Mouse (Mus musculus) forebrain, embryonic 13.5 days (tissue): Measurements from ENCODE around the gene Fmod. TPM values are rescaled to one million over a fixed set of nuclear protein-coding genes. Genes with fewer than 3 reads are reported as not detected.
A peak's percentile ranks its signal among the peaks of the same experiment; 100 is the strongest.

ENCODE experiments used
- ATAC-seq: fragments of 200-750 bp; cut with Nextera tagmentation; 2 replicates; pipeline ENCODE4 v1.8.0; 2017
- H3K27ac ChIP-seq: fragments of 300-500 bp; sonication (generic); 2 replicates; pipeline ENCODE4 v1.5.1; 2015; ENCODE audit warnings: inconsistent platforms, mild to moderate bottlenecking, moderate library complexity
- H3K27me3 ChIP-seq: fragments of 300-500 bp; sonication (generic); 2 replicates; pipeline ENCODE4 v1.6.1; 2015; ENCODE audit warnings: mild to moderate bottlenecking, inconsistent platforms
- H3K36me3 ChIP-seq: fragments of 300-500 bp; sonication (generic); 2 replicates; pipeline ENCODE4 v1.6.1; 2015; ENCODE audit warnings: mild to moderate bottlenecking, inconsistent platforms; ENCODE audit not compliant: poor library complexity, severe bottlenecking
- H3K4me1 ChIP-seq: fragments of 300-500 bp; sonication (generic); 2 replicates; pipeline ENCODE4 v1.6.1; 2015; ENCODE audit warnings: inconsistent platforms
- H3K4me2 ChIP-seq: fragments of 300-500 bp; sonication (generic); 2 replicates; pipeline ENCODE4 v1.6.1; 2015; ENCODE audit warnings: inconsistent platforms, mild to moderate bottlenecking, moderate library complexity
- H3K4me3 ChIP-seq: fragments of 300-500 bp; sonication (generic); 2 replicates; pipeline ENCODE4 v1.5.1; 2015; ENCODE audit warnings: mild to moderate bottlenecking, inconsistent platforms
- H3K9ac ChIP-seq: fragments of 300-500 bp; sonication (generic); 2 replicates; pipeline ENCODE4 v1.6.1; 2015; ENCODE audit warnings: mild to moderate bottlenecking, inconsistent platforms
- H3K9me3 ChIP-seq: fragments of 300-500 bp; sonication (generic); replicated peaks from 2 replicates; pipeline ENCODE4 v1.6.1; 2016; ENCODE audit warnings: inconsistent platforms
- WGBS: fragments of 180-500 bp; shearing (Covaris S2); methylation state at CpG from one replicate; pipeline ENCODE4 v1.1.7; 2015; 5-methylcytosine and 5-hydroxymethylcytosine counted together
- polyA plus RNA-seq: library from polyadenylated mRNA; unstranded; fragments of >200 nt; fragmentation: Nextera tagmentation; extraction: Ambion mirVana; gene quantifications from 2 replicates; pipeline ENCODE4 v1.2.1, GENCODE M21; 2015

Fmod gene
- polyA plus RNA-seq, 1 experiment from 2014 or later: 1.6 TPM

DNA sequence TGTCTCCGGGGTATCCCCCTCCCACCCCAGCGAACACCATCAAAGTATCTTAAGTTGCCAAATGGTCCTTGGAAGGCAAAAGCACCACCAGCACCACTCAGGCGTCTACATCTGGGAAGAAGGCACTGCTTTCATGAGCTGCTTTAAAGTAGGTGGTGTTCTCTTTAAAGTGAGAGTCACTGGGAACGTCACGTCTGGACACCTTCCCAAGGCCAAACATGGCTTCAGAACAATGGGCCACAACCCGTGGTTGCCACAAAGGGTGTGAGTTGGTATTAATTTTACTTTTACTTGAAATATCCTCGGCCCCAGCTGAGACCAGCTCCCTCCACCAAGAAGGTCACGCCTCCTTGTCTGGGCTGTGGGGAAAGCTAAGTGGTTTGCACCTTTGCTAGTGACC, 20.7 kb downstream of the Fmod start:
- ATAC-seq: no peak
- Histone ChIP-seq H3K27me3 (no peaks in the 10 kb centered on the region), H3K36me3 (no peaks in the 10 kb centered on the region), H3K4me1 (peaks cover 34% of the 10 kb centered on the region), H3K4me2 (no peak overlapping the region), H3K27ac (no peak overlapping the region), H3K9me3 (no peaks in the 10 kb centered on the region), H3K4me3 (no peak overlapping the region), H3K9ac (no peak overlapping the region)
- WGBS: 89% methylated on average over 8 of the region's 8 CpGs

- ATAC-seq: no peak
- Histone ChIP-seq H3K36me3 (no peaks in the 10 kb centered on the region), H3K9me3 (no peaks in the 10 kb centered on the region), H3K27me3 (no peaks in the 10 kb centered on the region), H3K9ac (no peak overlapping the region), H3K4me1 (peaks cover 41% of the 10 kb centered on the region), H3K4me3 (no peak overlapping the region), H3K27ac (no peak overlapping the region), H3K4me2 (no peak overlapping the region)
- 62% methylated on average over 6 of the region's 6 CpGs for WGBS
Observed at GRCm38 (mm10) chr1:134058870-134059269, 21.8 kb downstream of the Fmod start.

GRCm38 (mm10) chr1:134059739-134060695, 23.0 kb downstream of the Fmod start:
- peak overlapping the region; percentile 44 for H3K9ac ChIP-seq
- H3K36me3 ChIP-seq: no peaks in the 10 kb centered on the region
- no peaks in the 10 kb centered on the region for H3K27me3 ChIP-seq
- peak overlapping the region; percentile 38 for H3K4me3 ChIP-seq
- H3K27ac ChIP-seq: peak overlapping the region; percentile 99
- ATAC-seq: no peak
- H3K4me1 ChIP-seq: peaks cover 53% of the 10 kb centered on the region
- no peaks in the 10 kb centered on the region for H3K9me3 ChIP-seq
- 71% methylated on average over 16 of the region's 16 CpGs for WGBS
- peak overlapping the region; percentile 72 for H3K4me2 ChIP-seq

DNA sequence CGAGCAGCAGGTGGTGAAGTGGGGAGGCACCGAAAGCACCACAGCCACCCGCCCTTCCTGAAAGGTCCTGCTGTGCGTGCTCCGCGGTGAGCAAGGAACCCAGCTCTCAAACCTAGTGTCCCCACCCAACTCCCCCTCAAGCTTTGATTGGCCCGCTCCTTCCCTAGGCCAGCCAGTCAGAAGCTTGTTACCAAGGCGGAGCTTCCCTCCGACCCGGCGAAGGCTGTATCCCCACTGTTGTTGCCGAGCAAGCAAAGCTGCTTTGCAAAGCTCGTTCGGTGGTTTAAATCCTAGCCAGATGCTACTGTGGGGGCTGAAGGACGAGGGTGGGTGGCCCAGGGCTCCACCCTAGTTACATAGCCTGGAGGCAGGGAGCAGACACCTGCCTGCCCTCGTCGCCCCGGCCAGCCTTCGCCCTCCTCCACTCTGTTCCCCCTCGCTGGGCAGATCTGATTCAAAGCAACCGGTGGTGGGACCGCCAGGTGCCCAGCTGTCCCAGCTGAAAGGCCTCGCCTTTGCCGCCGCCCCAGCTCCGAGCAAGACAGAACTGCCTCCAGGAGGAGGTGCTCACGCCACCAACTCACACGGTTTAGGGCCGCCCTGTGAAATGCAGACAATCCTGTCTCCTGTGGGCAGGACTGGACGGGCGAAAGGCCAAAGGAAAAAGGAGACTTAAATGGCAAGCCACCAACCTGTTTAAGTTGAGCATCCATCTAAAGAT, 24.0 kb downstream of the Fmod start:
- 0% methylated on average over 31 of the region's 31 CpGs for WGBS
- Histone ChIP-seq H3K27me3 (no peaks in the 10 kb centered on the region), H3K27ac (peak overlapping the region; percentile 99), H3K4me1 (peaks cover 63% of the 10 kb centered on the region), H3K9me3 (no peaks in the 10 kb centered on the region), H3K4me3 (peak overlapping the region; percentile 38), H3K9ac (peak overlapping the region; percentile 70), H3K36me3 (no peaks in the 10 kb centered on the region), H3K4me2 (peak overlapping the region; percentile 72)
- peak; percentile 88 for ATAC-seq

DNA sequence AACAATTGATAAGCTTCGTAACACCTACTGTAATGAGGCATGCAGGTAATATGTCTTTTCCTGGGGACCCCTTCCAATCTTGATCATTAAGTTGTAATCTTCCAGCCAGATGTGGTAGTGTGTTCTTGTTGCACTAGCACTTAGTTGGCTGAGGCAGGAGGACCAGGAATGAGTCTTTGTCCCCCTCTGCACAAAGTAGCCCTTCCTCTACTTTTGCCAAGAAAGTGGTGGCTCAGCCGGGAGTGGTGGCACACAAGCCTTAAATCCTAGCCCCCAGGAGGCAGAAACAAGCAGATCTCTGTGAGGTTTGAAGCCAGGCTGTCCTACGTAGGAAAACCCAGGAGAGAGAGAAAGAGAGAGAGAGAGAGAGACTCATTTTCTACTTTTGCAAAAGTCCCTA, 24.9 kb downstream of the Fmod start:
- Histone ChIP-seq H3K4me1 (peaks cover 70% of the 10 kb centered on the region), H3K9me3 (no peaks in the 10 kb centered on the region), H3K9ac (peak overlapping the region; percentile 70), H3K4me2 (peak overlapping the region; percentile 72), H3K4me3 (no peak overlapping the region), H3K27me3 (no peaks in the 10 kb centered on the region), H3K36me3 (no peaks in the 10 kb centered on the region), H3K27ac (peak overlapping the region; percentile 99)
- WGBS: 23% methylated on average over 3 of the region's 3 CpGs
- ATAC-seq: no peak

GRCm38 (mm10) chr1:134062411-134063085, 25.5 kb downstream of the Fmod start:
- H3K9ac ChIP-seq: peak overlapping the region; percentile 58
- H3K4me3 ChIP-seq: peak overlapping the region; percentile 20

DNA sequence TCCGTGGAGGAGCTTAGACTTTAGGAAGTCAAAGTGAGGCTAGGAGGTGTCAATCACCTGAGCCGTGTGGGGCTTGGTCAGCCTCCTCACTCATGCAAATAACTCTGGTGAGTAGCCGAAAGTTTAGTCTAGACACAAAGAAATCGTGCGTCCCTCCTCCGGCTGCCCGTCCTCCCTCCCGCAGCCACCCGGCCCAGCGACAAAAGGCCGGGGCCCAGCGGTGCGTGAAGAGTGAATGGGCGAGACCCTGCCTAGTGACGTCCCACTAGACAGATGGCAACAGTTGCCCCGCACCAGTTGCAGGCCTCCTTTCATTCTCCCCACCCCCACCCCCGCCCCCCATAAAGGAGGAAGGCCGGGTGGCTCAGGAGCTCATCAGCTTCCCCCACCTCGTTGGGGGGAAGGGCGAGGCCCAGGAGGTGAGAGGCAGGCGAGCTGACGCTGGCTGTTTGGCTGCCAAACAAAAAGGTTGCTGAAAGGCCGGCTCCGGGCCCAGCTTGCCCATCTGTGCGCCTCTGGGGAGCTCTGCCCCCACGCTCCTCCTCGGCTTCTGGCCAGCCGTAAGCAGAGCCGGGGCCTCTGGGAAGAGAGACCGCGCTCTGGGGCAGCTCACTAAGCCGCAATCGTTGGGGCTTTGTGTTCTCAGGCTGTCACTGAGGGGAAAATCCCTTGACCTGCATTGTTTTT, 26.2 kb downstream of the Fmod start:
- Histone ChIP-seq H3K27ac (peak overlapping the region; percentile 99), H3K9ac (peak overlapping the region; percentile 58), H3K4me3 (peak overlapping the region; percentile 20), H3K4me2 (peak overlapping the region; percentile 72), H3K27me3 (no peaks in the 10 kb centered on the region), H3K4me1 (peaks cover 84% of the 10 kb centered on the region), H3K36me3 (no peaks in the 10 kb centered on the region), H3K9me3 (no peaks in the 10 kb centered on the region)
- 0% methylated on average over 29 of the region's 33 CpGs for WGBS
- ATAC-seq: peak; percentile 81

More at GRCm38 (mm10) chr1:134062411-134063085, 25.5 kb downstream of the Fmod start:
- Histone ChIP-seq H3K36me3 (no peaks in the 10 kb centered on the region), H3K9me3 (no peaks in the 10 kb centered on the region), H3K4me2 (peak overlapping the region; percentile 72), H3K27ac (peak overlapping the region; percentile 99), H3K27me3 (no peaks in the 10 kb centered on the region), H3K4me1 (peaks cover 77% of the 10 kb centered on the region)
- 2% methylated on average over 11 of the region's 11 CpGs for WGBS
- ATAC-seq: peak; percentile 59

- ATAC-seq: peak; percentile 16
- Histone ChIP-seq H3K36me3 (no peaks in the 10 kb centered on the region), H3K27ac (peak overlapping the region; percentile 99), H3K27me3 (no peaks in the 10 kb centered on the region), H3K9ac (peak overlapping the region; percentile 58), H3K4me2 (peak overlapping the region; percentile 72), H3K9me3 (no peaks in the 10 kb centered on the region), H3K4me3 (0 out of 2 replicates have a peak overlapping the region, but pooled peaks have one; percentile 20), H3K4me1 (peaks cover 87% of the 10 kb centered on the region)
- WGBS: 1% methylated on average over 9 of the region's 9 CpGs
Observed at GRCm38 (mm10) chr1:134063773-134064125, 26.7 kb downstream of the Fmod start.

DNA sequence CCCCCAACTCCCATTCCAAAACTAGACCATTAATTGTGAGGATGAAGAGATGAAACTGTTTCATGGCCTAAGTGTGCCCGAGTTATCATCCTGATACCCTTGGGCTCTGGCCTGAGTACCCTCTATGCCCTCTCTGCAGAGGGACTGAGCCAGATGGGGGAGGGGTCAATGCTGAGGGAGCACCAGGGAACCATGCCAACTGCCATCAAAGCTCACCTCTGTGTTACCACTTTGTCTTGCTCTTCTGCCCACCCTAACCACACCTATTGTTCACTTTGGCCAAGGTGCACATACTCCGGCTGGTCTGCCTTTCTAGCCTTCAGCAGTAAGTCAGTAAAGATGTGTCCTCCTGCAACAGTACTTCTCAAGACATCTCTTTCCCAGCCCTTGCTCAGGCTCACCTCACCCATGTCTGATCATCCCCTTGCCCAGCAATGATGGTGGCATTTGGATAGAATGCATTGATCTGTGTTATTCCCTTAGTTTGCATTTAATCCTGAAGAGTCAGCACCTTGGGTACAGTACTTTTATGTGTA, 27.3 kb downstream of the Fmod start:
- H3K9ac ChIP-seq: 0 out of 2 replicates have a peak overlapping the region, but pooled peaks have one; percentile 58
- no peaks in the 10 kb centered on the region for H3K27me3 ChIP-seq
- H3K27ac ChIP-seq: peak overlapping the region; percentile 99
- H3K4me2 ChIP-seq: peak overlapping the region; percentile 72
- WGBS: 44% methylated on average over 2 of the region's 2 CpGs
- no peak for ATAC-seq
- no peaks in the 10 kb centered on the region for H3K9me3 ChIP-seq
- peaks cover 90% of the 10 kb centered on the region for H3K4me1 ChIP-seq
- H3K36me3 ChIP-seq: no peaks in the 10 kb centered on the region
- no peak overlapping the region for H3K4me3 ChIP-seq

- ATAC-seq: no peak
- H3K4me3 ChIP-seq: no peak overlapping the region
- H3K9ac ChIP-seq: no peak overlapping the region
- no peaks in the 10 kb centered on the region for H3K36me3 ChIP-seq
- H3K4me1 ChIP-seq: peaks cover 92% of the 10 kb centered on the region
- peak overlapping the region; percentile 99 for H3K27ac ChIP-seq
- H3K9me3 ChIP-seq: no peaks in the 10 kb centered on the region
- no peaks in the 10 kb centered on the region for H3K27me3 ChIP-seq
- no peak overlapping the region for H3K4me2 ChIP-seq
- 73% methylated on average over 4 of the region's 4 CpGs for WGBS
Observed at GRCm38 (mm10) chr1:134065241-134065809, 28.3 kb downstream of the Fmod start.

GRCm38 (mm10) chr1:134066554-134066953, 29.5 kb downstream of the Fmod start:
- no peak overlapping the region for H3K4me3 ChIP-seq
- H3K4me2 ChIP-seq: no peak overlapping the region
- no peaks in the 10 kb centered on the region for H3K9me3 ChIP-seq
- WGBS: 52% methylated on average over 3 of the region's 3 CpGs
- H3K9ac ChIP-seq: no peak overlapping the region
- no peak for ATAC-seq
- peak overlapping the region; percentile 51 for H3K27ac ChIP-seq
- no peaks in the 10 kb centered on the region for H3K27me3 ChIP-seq
- no peaks in the 10 kb centered on the region for H3K36me3 ChIP-seq
- H3K4me1 ChIP-seq: peaks cover 94% of the 10 kb centered on the region
